Mouse (Mus musculus) kidney, adult 11 months (tissue): ENCODE measurements around the gene Klra17.
"Not testable (repeated sequence)": the region's sequence is repeated elsewhere in the genome, so short reads cannot be mapped to it uniquely, and the experiment has no call there.

Source experiments
- DNase-seq: peaks from one replicate; pipeline ENCODE4 v3.0.0; 2022

Gene Klra17

DNA sequence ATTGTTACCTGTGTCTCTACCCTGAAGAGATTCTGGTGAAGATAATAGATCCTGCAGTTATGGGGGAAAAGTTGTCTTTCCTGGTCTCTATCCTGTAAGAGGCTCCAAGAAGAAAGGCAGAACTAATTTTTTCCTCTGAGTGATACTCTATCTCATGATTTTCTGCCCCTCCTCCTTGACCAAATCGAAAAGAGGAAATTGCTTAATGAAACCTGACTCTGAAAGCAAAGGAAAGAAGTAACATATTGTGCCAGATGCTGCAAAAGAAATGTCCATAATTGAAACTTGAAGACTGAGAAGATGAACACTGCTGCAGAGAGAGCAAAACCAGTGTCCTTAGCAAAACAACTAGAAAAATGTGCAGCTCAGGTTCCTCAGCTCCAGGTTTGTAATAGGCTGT, at the start of gene Klra17:
Gene Klra17 (minus strand): TSS at position 124 of the 400 bp plus-strand sequence.
- no peak for DNase-seq

DNA sequence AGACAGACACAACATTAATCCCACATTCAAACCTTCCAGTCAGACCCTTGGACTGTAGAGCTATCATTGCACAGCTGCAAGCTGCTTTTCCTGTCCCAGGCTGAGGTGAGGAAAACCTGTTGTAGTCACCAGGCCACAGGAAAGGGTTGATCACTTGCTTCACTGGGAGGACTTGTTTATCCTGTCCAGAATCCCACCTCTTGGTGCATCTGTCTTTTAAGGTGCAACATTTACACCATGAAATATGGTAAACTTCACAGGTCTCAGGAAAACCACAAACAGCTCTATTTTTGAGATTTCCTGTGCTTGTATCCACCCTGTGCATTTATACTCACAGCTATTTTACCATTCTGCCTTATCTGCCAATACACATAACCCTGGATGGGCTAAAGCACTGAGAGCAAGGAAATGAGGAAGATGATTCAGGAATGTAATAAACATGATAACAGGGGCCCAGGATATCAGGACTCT, 41.0 kb upstream of the Klra17 start, which contains the start of gene Klra5:
Gene Klra5 (minus strand): TSS at position 175 of the 471 bp plus-strand sequence.
- DNase-seq: not testable (repeated sequence)

DNA sequence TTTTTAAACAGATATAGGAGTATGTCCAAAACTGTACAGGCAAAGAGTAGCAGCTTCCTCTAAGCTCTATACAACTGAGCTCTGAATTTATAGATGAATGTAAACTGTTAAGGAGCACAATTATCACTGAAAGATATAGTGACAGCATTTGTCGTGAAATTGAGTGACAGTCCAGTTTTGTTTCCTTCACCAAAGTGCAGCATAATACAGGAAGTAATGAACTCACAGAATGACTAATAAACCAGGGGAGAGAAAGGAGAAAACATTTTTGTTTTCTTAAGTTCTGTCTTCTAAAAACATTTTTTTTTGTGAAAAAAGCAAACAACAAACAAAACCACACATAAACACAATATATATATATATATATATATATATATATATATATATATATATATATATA, 40.5 kb upstream of the Klra17 start:
- DNase-seq: no peak

DNA sequence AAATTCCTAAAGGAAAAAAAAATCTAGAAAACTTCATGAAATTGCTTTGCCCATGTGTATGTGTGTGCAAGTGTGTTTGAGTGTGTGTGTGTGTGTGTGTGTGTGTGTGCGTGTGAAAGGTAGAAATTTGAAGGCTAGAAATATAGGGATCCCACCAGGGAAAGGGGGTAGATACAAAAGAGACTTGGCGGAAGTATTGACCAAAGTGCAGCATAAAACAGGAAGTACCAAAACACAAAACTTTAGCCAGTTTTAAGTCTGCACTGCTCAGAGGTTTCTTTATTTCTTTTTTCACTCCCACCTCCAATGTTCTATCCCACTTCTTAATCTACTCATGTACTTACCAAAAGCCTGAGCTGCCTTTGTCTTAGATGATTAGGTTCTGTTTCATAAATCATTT, 6.1 kb upstream of the Klra17 start:
- no peak for DNase-seq

DNA sequence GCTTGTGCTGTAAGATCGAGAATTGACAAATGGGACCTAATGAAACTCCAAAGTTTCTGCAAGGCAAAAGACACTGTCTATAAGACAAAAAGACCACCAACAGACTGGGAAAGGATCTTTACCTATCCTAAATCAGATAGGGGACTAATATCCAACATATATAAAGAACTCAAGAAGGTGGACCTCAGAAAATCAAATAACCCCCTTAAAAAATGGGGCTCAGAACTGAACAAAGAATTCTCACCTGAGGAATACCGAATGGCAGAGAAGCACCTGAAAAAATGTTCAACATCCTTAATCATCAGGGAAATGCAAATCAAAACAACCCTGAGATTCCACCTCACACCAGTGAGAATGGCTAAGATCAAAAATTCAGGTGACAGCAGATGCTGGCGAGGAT, 14.1 kb downstream of the Klra17 start, which contains the start of gene Gm17631:
Gene Gm17631 (plus strand): TSS at position 301 of the 400 bp plus-strand sequence.
- DNase-seq: not testable (repeated sequence)

DNA sequence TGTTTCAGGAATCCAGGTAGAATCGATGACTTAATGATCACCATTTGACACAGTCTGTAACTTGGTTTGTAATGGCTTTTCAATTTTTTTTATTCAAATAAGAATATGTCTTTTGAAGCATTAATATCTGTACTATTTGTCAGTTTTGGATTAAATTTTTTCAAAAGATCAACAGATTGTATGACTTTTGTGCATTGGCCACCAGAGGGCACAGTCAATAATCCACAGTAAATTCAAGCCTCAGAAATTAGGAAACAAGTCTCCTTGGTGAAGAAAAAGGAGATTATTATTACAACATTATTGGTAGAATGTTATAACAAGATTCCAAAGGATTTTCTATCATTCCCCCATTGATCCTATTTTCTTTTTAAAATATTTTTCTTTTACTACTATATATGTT, 50.9 kb downstream of the Klra17 start:
- DNase-seq: no peak

DNA sequence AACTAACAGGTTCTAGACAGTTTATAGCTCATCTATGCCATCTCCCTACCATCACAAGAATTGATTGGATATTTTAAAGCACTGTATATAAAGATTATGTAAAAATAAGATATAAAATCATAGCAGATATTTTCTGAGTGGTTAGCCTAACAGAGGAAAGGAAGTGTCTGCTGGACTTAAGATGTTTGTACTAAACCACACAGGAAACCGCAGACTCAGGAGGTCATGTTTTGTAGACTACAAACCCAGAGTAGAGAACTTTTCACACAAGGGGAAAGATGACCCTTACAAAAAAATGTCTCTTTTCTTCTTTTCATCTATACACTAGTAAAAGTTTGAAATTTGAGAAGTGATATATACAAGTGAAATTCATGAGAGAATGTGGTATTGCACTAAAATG, 52.5 kb downstream of the Klra17 start:
- DNase-seq: no peak

DNA sequence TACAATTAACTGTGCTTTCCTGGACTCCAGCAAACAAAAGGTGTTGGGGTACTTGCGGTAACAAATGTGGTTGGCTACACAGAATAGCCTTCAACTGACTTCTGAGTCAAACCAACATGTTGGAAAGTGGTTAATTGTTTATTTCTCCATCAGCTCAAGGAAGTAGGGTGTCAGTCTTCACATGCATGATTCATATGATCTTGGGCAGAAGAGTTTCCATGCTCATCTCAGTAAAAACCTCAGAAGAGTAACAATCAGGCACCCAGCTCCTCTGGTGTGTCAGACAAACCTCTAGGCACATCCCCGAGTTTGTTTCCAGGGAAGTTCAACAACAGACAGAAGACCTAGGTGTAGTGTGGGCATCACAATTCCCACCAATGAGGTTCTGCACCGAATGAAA, 58.7 kb downstream of the Klra17 start:
- no peak for DNase-seq

DNA sequence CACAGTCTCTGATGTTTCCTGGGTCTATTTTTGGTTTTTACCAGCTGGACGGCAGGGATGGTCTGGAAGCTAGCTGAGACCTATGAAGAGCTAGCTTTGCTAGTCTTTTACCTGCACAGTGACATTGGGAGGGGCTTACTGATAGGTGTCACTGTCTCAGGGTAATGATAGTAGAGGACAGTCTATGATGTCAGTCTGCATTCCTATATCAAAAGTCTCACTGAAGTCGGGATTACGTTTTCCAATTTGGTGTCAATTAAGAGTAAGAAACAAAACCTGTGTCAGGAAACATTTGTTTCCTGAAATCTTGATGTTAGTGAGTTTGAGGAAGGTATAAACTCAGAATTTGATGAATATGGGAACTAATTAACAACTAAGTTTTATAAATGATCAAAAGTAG, 92.3 kb downstream of the Klra17 start, which contains the start of gene Gm156:
Gene Gm156 (minus strand): TSS at position 101 of the 400 bp plus-strand sequence.
- not testable (repeated sequence) for DNase-seq
